Mouse (Mus musculus): ENCODE measurements around the gene Pelp1.

- TF ChIP-seq EP300 (IDR thresholded peaks at IDR 0.05; ENCODE audit: low read depth) = no peak
- TF ChIP-seq CTCF (IDR thresholded peaks at IDR 0.05; ENCODE audit: low read depth) = no peak
Observed at GRCm38 (mm10) chr11:70444667-70445066, 34.8 kb upstream of the Pelp1 start.
